Mouse (Mus musculus): ENCODE data around the gene Kidins220. TPM values are rescaled to one million over a fixed set of nuclear protein-coding genes. Genes with fewer than 3 reads are reported as not detected.

Kidins220 gene
- total RNA-seq, 2 experiments from 2014 or later, result 301 to 346 TPM

DNA sequence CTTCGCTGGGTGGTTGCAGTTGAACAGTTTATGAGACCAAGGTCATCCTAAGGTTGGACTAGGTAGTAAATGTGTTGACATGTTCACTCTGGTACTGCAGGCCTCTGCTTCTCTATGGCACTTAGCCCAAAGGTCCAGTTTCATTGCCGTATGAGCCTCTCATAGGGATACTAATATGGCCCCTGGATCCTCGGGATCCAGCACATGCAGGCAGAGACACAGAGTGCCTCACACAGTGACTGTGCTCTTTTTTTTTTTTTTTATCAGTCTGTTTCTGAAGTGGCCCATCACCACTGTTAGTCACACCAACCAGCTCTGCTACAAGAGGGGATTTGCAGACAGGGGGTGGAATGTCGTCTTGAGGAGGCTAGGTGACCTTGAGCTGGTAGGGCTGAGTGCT lies 98.6 kb downstream of the Kidins220 start:
- Histone ChIP-seq H3K4me3 (no peak overlapping the region), H3K27ac (no peak overlapping the region)
- DNase-seq (ENCODE audit: extremely low spot score in 1 of 2, low spot score in 2 of 2), result no peak
- TF ChIP-seq CTCF (IDR thresholded peaks at IDR 0.05), result no peak
- intact Hi-C loops (cut with DNase I), result no loop called here

- intact Hi-C loops (cut with DNase I), result no loop called here
- no peak for DNase-seq (ENCODE audit: extremely low spot score in 1 of 2, low spot score in 2 of 2)
- H3K27ac ChIP-seq, result peak overlapping the region; percentile 64
- TF ChIP-seq CTCF (IDR thresholded peaks at IDR 0.05), result no peak
- no peak overlapping the region for H3K4me3 ChIP-seq
These were observed 99.6 kb downstream of the Kidins220 start for GRCm38 (mm10) chr12:25074344-25074743.

- no peak for DNase-seq (ENCODE audit: extremely low spot score in 1 of 2, low spot score in 2 of 2)
- no peak for TF ChIP-seq CTCF (IDR thresholded peaks at IDR 0.05)
- Histone ChIP-seq H3K27ac (no peak overlapping the region), H3K4me3 (no peak overlapping the region)
- intact Hi-C loops (cut with DNase I), result no loop called here
These were observed 108.8 kb downstream of the Kidins220 start for GRCm38 (mm10) chr12:25083260-25084178.

- DNase-seq (ENCODE audit: extremely low spot score in 1 of 2, low spot score in 2 of 2), result no peak
- H3K27ac ChIP-seq, result no peak overlapping the region
- TF ChIP-seq CTCF (IDR thresholded peaks at IDR 0.05), result no peak
- no peak overlapping the region for H3K4me3 ChIP-seq
- intact Hi-C loops (cut with DNase I), result no loop called here
These were observed 112.2 kb downstream of the Kidins220 start for GRCm38 (mm10) chr12:25086966-25087365.

DNA sequence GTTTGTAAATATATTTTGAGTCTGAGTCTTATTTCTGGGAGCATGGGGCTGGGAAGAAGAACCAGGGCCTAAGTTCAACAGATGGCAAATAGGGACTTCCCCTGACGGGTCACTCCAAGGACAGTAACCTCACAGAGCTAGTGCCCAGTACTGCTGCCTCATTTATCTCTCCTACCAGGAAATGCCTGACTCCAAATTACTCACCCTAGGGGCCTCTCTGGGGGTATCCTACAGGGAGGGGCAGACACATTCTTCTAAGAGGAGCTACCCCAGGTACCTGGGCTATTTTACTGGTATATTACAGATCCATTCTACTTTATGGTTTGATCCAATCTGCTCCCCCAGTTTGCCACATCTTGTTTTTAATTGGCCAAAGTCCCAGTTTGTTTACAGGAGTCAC lies 114.7 kb downstream of the Kidins220 start:
- no peak overlapping the region for H3K4me3 ChIP-seq
- intact Hi-C loops (cut with DNase I), result no loop called here
- DNase-seq (ENCODE audit: extremely low spot score in 1 of 2, low spot score in 2 of 2), result no peak
- TF ChIP-seq CTCF (IDR thresholded peaks at IDR 0.05), result no peak
- H3K27ac ChIP-seq, result no peak overlapping the region

DNA sequence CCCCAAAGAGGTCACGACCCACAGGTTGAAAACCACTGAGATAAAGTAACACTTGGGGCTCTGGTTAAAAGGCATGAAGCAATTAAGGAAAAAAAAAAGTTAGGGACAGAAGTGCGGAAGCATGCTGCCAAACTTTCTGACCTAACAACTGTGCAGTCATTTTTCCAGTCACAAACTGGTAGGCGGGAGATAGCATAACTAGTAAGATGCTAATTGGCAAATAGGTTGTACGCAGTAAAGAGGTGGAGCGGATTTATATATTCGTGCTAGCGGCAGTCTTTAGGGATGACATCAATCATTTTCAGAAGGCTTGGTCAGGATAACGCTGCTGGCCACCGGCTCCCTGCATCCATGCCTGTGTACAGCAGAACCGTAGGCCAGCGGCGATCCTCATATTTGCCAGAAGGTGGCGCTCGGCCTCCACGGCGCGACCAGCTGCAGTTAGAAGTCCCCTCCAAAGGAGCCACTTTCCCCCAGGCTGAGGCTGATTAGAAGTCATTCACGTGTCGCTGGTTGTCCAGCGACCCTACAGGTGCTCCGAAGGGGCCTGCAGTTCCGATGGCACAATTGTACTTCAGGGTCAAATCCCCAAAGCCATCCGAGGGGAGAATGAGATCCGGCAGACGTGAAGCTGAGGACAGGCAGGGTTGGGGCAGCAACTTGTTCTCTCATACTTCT lies 117.4 kb downstream of the Kidins220 start:
- intact Hi-C loops (cut with DNase I), result loop anchor here (1.0 to 10.0 kb wide), 5 partner anchors 323 to 1185 kb away; no protein-coding TSS in a partner anchor
- TF ChIP-seq CTCF (IDR thresholded peaks at IDR 0.05), result no peak; the same call in none of the 2 replicates
- peak overlapping the region; percentile 65 for H3K4me3 ChIP-seq
- peak; percentile 86 to 95 for DNase-seq (ENCODE audit: extremely low spot score in 1 of 2, low spot score in 2 of 2)
- H3K27ac ChIP-seq, result no peak overlapping the region

- intact Hi-C loops (cut with DNase I), result loop anchor here (1.0 to 10.0 kb wide), 5 partner anchors 322 to 1185 kb away; no protein-coding TSS in a partner anchor
- peak in 1 of 2 experiments; percentile 25 for DNase-seq (ENCODE audit: extremely low spot score in 1 of 2, low spot score in 2 of 2)
- peak overlapping the region; percentile 64 for H3K27ac ChIP-seq
- peak overlapping the region; percentile 65 for H3K4me3 ChIP-seq
- no peak for TF ChIP-seq CTCF (IDR thresholded peaks at IDR 0.05)
These were observed 118.1 kb downstream of the Kidins220 start for GRCm38 (mm10) chr12:25092751-25093211.

- peak overlapping the region; percentile 63; the same call in 1 of the 2 replicates for H3K27ac ChIP-seq
- DNase-seq (ENCODE audit: extremely low spot score in 1 of 2, low spot score in 2 of 2), result peak in 1 of 2 experiments; percentile 34
- intact Hi-C loops (cut with DNase I), result loop anchor here (2.0 to 10.0 kb wide), 3 partner anchors 321 to 1133 kb away; no protein-coding TSS in a partner anchor
- peak overlapping the region; percentile 65 for H3K4me3 ChIP-seq
- TF ChIP-seq CTCF (IDR thresholded peaks at IDR 0.05), result no peak
These were observed 118.6 kb downstream of the Kidins220 start for GRCm38 (mm10) chr12:25093241-25093774.

- intact Hi-C loops (cut with DNase I), result loop anchor here (5.0 to 10.0 kb wide), 7 partner anchors 247 to 997 kb away; no protein-coding TSS in a partner anchor
- DNase-seq (ENCODE audit: extremely low spot score in 1 of 2, low spot score in 2 of 2), result peak in 1 of 2 experiments; percentile 26
These were observed 120.1 kb downstream of the Kidins220 start for GRCm38 (mm10) chr12:25094621-25095521.

GRCm38 (mm10) chr12:25095538-25095937 lies 120.8 kb downstream of the Kidins220 start:
- no peak for DNase-seq (ENCODE audit: extremely low spot score in 1 of 2, low spot score in 2 of 2)
- intact Hi-C loops (cut with DNase I), result loop anchor here (5.0 to 10.0 kb wide), 7 partner anchors 247 to 997 kb away; no protein-coding TSS in a partner anchor
- Histone ChIP-seq H3K4me3 (peak overlapping the region; percentile 65), H3K27ac (peak overlapping the region; percentile 90)
- TF ChIP-seq CTCF (IDR thresholded peaks at IDR 0.05), result no peak

More at GRCm38 (mm10) chr12:25094621-25095521, 120.1 kb downstream of the Kidins220 start:
- H3K4me3 ChIP-seq, result peak overlapping the region; percentile 65
- no peak; the same call in 1 of the 2 replicates for TF ChIP-seq CTCF (IDR thresholded peaks at IDR 0.05)
- H3K27ac ChIP-seq, result peak overlapping the region; percentile 90

All from left cerebral cortex, adult 2 months (tissue).